Mouse (Mus musculus) MEL (cell line): ENCODE data around the gene Sardh.

ENCODE experiments used
- CHD2 ChIP-seq: IDR thresholded peaks from 2 replicates; pipeline ENCODE4 v1.6.1; 2011; ENCODE audit warnings: low read length, improper control_type of control experiment
- EP300 ChIP-seq, 2 experiments: IDR thresholded peaks; 2 replicates each; pipeline ENCODE4 v1.6.1; 2011; ENCODE audit warnings: improper control_type of control experiment in 2 of 2, low read length in 2 of 2, low read depth in 1 of 2, mild to moderate bottlenecking in 1 of 2
- GATA1 ChIP-seq: IDR thresholded peaks from 2 replicates; pipeline ENCODE4 v1.6.1; 2011; ENCODE audit warnings: low read depth, low read length, improper control_type of control experiment
- MAX ChIP-seq: IDR thresholded peaks from 2 replicates; pipeline ENCODE4 v1.6.1; 2011; ENCODE audit warnings: low read length, improper control_type of control experiment
- TAL1 ChIP-seq: IDR thresholded peaks from 2 replicates; pipeline ENCODE4 v1.6.1; 2012; ENCODE audit warnings: mild to moderate bottlenecking, inconsistent platforms, low read length, moderate library complexity, mixed read lengths
- TCF12 ChIP-seq: IDR thresholded peaks from 2 replicates; pipeline ENCODE4 v1.6.1; 2014; ENCODE audit warnings: low read depth, mild to moderate bottlenecking, inconsistent platforms, low read length, improper control_type of control experiment, moderate library complexity

DNA sequence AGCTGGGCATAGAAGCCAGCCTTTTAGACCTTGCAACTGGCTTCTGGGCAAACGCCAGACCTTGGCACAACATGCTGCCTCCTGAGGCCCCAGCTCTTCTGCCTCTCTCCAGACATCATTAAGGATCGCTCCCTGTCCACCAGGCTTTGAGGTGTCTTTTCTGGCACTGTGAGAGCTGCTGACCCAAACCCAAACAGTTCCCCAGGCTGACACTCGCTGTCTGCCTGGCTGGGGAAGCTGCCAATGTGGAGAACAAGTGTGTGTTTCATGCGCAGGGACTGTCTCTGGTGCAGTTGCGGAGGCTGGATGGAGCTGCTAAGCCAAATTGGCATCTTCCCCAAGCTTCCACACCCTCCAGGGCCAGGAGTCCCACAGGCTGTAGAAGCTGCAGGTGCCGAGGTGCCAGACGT lies 25.1 kb downstream of the Sardh start:
- TF ChIP-seq EP300 (IDR thresholded peaks at IDR 0.05; ENCODE audit: low read depth in 1 of 2, low read length in 2 of 2) (no peak), MAX (no peak), TAL1 (no peak), GATA1 (no peak), TCF12 (no peak), CHD2 (no peak)
